Mouse (Mus musculus) lung, postnatal 0 days (tissue): Measurements from ENCODE around the gene Gm11444.

Experiments used
- CTCF ChIP-seq: IDR thresholded peaks from 2 replicates; pipeline ENCODE4 v1.5.1; 2016; ENCODE audit warnings: antibody characterized with exemption, mild to moderate bottlenecking
- EP300 ChIP-seq: IDR thresholded peaks from 2 replicates; pipeline ENCODE4 v1.6.1; 2016; ENCODE audit warnings: antibody characterized with exemption, mild to moderate bottlenecking, control low read depth

DNA sequence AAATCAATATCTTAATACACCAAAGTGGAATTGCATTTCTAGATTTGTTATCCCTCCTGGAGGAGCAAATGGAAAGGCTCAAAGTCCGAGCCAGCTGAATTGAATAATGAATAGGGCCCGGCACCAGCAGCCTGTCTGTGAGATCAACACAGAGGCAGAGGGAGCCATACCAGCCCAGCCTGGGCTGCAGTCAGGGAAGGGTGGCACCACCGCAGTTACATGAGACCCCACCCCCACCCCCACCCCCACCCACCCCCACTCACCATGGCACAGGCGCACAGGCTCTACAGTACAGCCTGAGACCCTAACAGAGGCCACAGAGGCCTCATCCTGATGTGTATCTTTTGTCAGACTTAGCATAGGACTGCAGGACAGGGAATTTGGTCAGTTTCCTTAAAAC, 35.5 kb downstream of the Gm11444 start:
- TF ChIP-seq CTCF (no peak), EP300 (no peak)
